23 mouse cellular contexts compared by ENCODE assay signal in genomic region chr7:67749441-67750239, GRCm38 (mm10). TPM values are rescaled to one million over a fixed set of nuclear protein-coding genes. Genes with fewer than 3 reads are reported as not detected.
DNase-seq lines count a peak whose midpoint lies in the region; ATAC-seq and TF ChIP-seq lines count a peak whose summit lies in the region.
"Had no signal": no experiment of that assay in that cellular context is flagged by ENCODE, and none has a peak within 500 bp of the region (broad histone marks: within the 10 kb centered on the region; RNA-seq: fewer than 3 reads in every experiment).

No protein-coding gene starts in this region.

- TF ChIP-seq CTCF in forebrain, postnatal 0 days (IDR thresholded peaks at IDR 0.05; ENCODE audit: low read depth) = no peak
- no peak for TF ChIP-seq CTCF in midbrain, postnatal 0 days (IDR thresholded peaks at IDR 0.05)
- TF ChIP-seq CTCF in small intestine, adult 2 months (IDR thresholded peaks at IDR 0.05; ENCODE audit: extremely low read depth, insufficient read length, insufficient replicate concordance, low read depth, low read length) = no peak

- H3K27me3 ChIP-seq in forebrain, postnatal 0 days (ENCODE audit: insufficient read depth, low read length) = no peaks in the 10 kb centered on the region
- H3K27me3 ChIP-seq in forebrain, embryonic 13.5 days = no peaks in the 10 kb centered on the region
- 0 out of 2 replicates have a peak, but pooled peaks cover 2% of the 10 kb centered on the region for H3K27me3 ChIP-seq in hindbrain, embryonic 15.5 days
- no peaks in the 10 kb centered on the region for H3K27me3 ChIP-seq in hindbrain, embryonic 11.5 days (ENCODE audit: control insufficient read depth, insufficient read depth, low read length)
- H3K27me3 ChIP-seq in midbrain, postnatal 0 days (ENCODE audit: insufficient read depth, low read length) = no peaks in the 10 kb centered on the region
- H3K27me3 ChIP-seq in midbrain, embryonic 14.5 days (ENCODE audit: control insufficient read depth, insufficient read depth, low read length) = no peaks in the 10 kb centered on the region
- H3K27me3 ChIP-seq in small intestine, adult 2 months (ENCODE audit: control insufficient read depth, insufficient read depth, low read length) = no peaks in the 10 kb centered on the region
- H3K27me3 ChIP-seq: kidney, embryonic 15.5 days; limb, embryonic 13.5 days; midbrain, embryonic 12.5 days had no signal

- no peak overlapping the region for H3K9ac ChIP-seq in forebrain, postnatal 0 days
- H3K9ac ChIP-seq in forebrain, embryonic 13.5 days = no peak overlapping the region
- H3K9ac ChIP-seq in hindbrain, embryonic 15.5 days = no peak overlapping the region
- no peak overlapping the region for H3K9ac ChIP-seq in hindbrain, embryonic 11.5 days (ENCODE audit: low read depth, low read length)
- no peak overlapping the region for H3K9ac ChIP-seq in midbrain, postnatal 0 days (replicated peaks; ENCODE audit: low read length, poor library complexity, severe bottlenecking)
- H3K9ac ChIP-seq in midbrain, embryonic 14.5 days (replicated peaks; ENCODE audit: low read length) = no peak overlapping the region
- H3K9ac ChIP-seq: kidney, embryonic 15.5 days; limb, embryonic 13.5 days; liver, embryonic 13.5 days; midbrain, embryonic 12.5 days had no signal

- H3K4me3 ChIP-seq in forebrain, postnatal 0 days (ENCODE audit: low read depth, low read length) = no peak overlapping the region
- H3K4me3 ChIP-seq in forebrain, embryonic 13.5 days = no peak overlapping the region
- no peak overlapping the region for H3K4me3 ChIP-seq in hindbrain, embryonic 15.5 days
- H3K4me3 ChIP-seq in hindbrain, embryonic 11.5 days (ENCODE audit: low read depth, low read length) = no peak overlapping the region
- H3K4me3 ChIP-seq in midbrain, postnatal 0 days (ENCODE audit: low read depth, low read length) = no peak overlapping the region
- H3K4me3 ChIP-seq in midbrain, embryonic 14.5 days (replicated peaks; ENCODE audit: low read depth, low read length) = no peak overlapping the region
- H3K4me3 ChIP-seq in small intestine, adult 2 months (ENCODE audit: low read depth, low read length) = no peak overlapping the region
- H3K4me3 ChIP-seq: kidney, embryonic 15.5 days; limb, embryonic 13.5 days; liver, embryonic 13.5 days; midbrain, embryonic 12.5 days had no signal

- no peaks in the 10 kb centered on the region for H3K4me1 ChIP-seq in forebrain, postnatal 0 days (ENCODE audit: insufficient read depth)
- 0 out of 2 replicates have a peak, but pooled peaks cover 5% of the 10 kb centered on the region for H3K4me1 ChIP-seq in forebrain, embryonic 13.5 days
- peaks cover 14% of the 10 kb centered on the region; the same call in 1 of the 2 replicates for H3K4me1 ChIP-seq in hindbrain, embryonic 15.5 days (replicated peaks)
- H3K4me1 ChIP-seq in hindbrain, embryonic 11.5 days (replicated peaks; ENCODE audit: control insufficient read depth, insufficient read depth, low read length) = no peaks in the 10 kb centered on the region
- H3K4me1 ChIP-seq in midbrain, postnatal 0 days (ENCODE audit: insufficient read depth, low read length) = no peaks in the 10 kb centered on the region
- no peaks in the 10 kb centered on the region for H3K4me1 ChIP-seq in midbrain, embryonic 14.5 days (ENCODE audit: control insufficient read depth, insufficient read depth, low read length)
- H3K4me1 ChIP-seq in small intestine, adult 2 months (ENCODE audit: control insufficient read depth, insufficient read depth, insufficient read length, low read length) = no peaks in the 10 kb centered on the region
- H3K4me1 ChIP-seq: kidney, embryonic 15.5 days; liver, embryonic 13.5 days; midbrain, embryonic 12.5 days had no signal

- 59% methylated on average over 4 of the region's 4 CpGs for WGBS in forebrain, postnatal 0 days
- WGBS in forebrain, embryonic 13.5 days = 76% methylated on average over 4 of the region's 4 CpGs
- WGBS in hindbrain, embryonic 15.5 days = 59% methylated on average over 4 of the region's 4 CpGs
- 66% methylated on average over 4 of the region's 4 CpGs for WGBS in hindbrain, embryonic 11.5 days
- whole genome bisulfite sequencing in midbrain, postnatal 0 days = 72% methylated on average over 4 of the region's 4 CpGs
- 86% methylated on average over 4 of the region's 4 CpGs for WGBS in midbrain, embryonic 14.5 days
- 82% methylated on average over 4 of the region's 4 CpGs for WGBS in small intestine, adult 2 months

- no peak for ATAC-seq in forebrain, postnatal 0 days
- ATAC-seq in forebrain, embryonic 13.5 days = no peak
- ATAC-seq in hindbrain, embryonic 15.5 days (ENCODE audit: low FRiP score, low read depth) = 0 out of 2 replicates have a peak, but pooled peaks have one; percentile 27
- ATAC-seq in hindbrain, embryonic 11.5 days (ENCODE audit: low FRiP score) = no peak
- no peak for ATAC-seq in midbrain, postnatal 0 days (ENCODE audit: low FRiP score)
- no peak for ATAC-seq in midbrain, embryonic 14.5 days (ENCODE audit: low FRiP score, low TSS enrichment)

- TF ChIP-seq POLR2A in small intestine, adult 2 months (IDR thresholded peaks at IDR 0.05; ENCODE audit: low read depth, low read length) = no peak

- H3K36me3 ChIP-seq in forebrain, postnatal 0 days (ENCODE audit: insufficient read depth) = no peaks in the 10 kb centered on the region
- no peaks in the 10 kb centered on the region for H3K36me3 ChIP-seq in forebrain, embryonic 13.5 days (ENCODE audit: poor library complexity, severe bottlenecking)
- no peaks in the 10 kb centered on the region for H3K36me3 ChIP-seq in hindbrain, embryonic 15.5 days
- H3K36me3 ChIP-seq in hindbrain, embryonic 11.5 days (ENCODE audit: control insufficient read depth, insufficient read depth, low read length) = no peaks in the 10 kb centered on the region
- no peaks in the 10 kb centered on the region for H3K36me3 ChIP-seq in midbrain, postnatal 0 days (ENCODE audit: insufficient read depth, low read length)
- H3K36me3 ChIP-seq in midbrain, embryonic 14.5 days (ENCODE audit: control insufficient read depth, insufficient read depth, low read length) = no peaks in the 10 kb centered on the region
- no peaks in the 10 kb centered on the region for H3K36me3 ChIP-seq in small intestine, adult 2 months (ENCODE audit: control insufficient read depth, insufficient read depth, low read length)
- H3K36me3 ChIP-seq: kidney, embryonic 15.5 days; liver, embryonic 13.5 days; midbrain, embryonic 12.5 days had no signal

- no peak overlapping the region for H3K4me2 ChIP-seq in forebrain, postnatal 0 days (ENCODE audit: low read depth)
- H3K4me2 ChIP-seq in forebrain, embryonic 13.5 days = no peak overlapping the region
- H3K4me2 ChIP-seq in hindbrain, embryonic 15.5 days = no peak overlapping the region
- no peak overlapping the region for H3K4me2 ChIP-seq in hindbrain, embryonic 11.5 days (replicated peaks; ENCODE audit: low read depth, low read length)
- no peak overlapping the region for H3K4me2 ChIP-seq in midbrain, postnatal 0 days (ENCODE audit: low read depth, low read length, poor library complexity, severe bottlenecking)
- H3K4me2 ChIP-seq in midbrain, embryonic 14.5 days (ENCODE audit: low read length) = no peak overlapping the region
- H3K4me2 ChIP-seq: kidney, embryonic 15.5 days; limb, embryonic 13.5 days; liver, embryonic 13.5 days; midbrain, embryonic 12.5 days had no signal

- peak; percentile 13 for DNase-seq in forebrain, postnatal 0 days
- no peak for DNase-seq in hindbrain, embryonic 11.5 days (ENCODE audit: low spot score)
- DNase-seq in midbrain, postnatal 0 days (ENCODE audit: low spot score) = peak; percentile 23
- DNase-seq in midbrain, embryonic 14.5 days = no peak
- DNase-seq in cerebellum, postnatal 10 days = no peak
- DNase-seq: adrenal gland, postnatal 10 days; cerebellum, adult 2 months; gastrocnemius, postnatal 25 days; heart, postnatal 36 days; kidney, adult 11 months; kidney, postnatal 36 days; liver, embryonic 13.5 days; lung, adult 2 months; lung, postnatal 14 days; thymus, adult 2 months; thymus, postnatal 4 days had no signal

- no peaks in the 10 kb centered on the region for H3K9me3 ChIP-seq in forebrain, postnatal 0 days (ENCODE audit: low read length)
- no peaks in the 10 kb centered on the region for H3K9me3 ChIP-seq in forebrain, embryonic 13.5 days (replicated peaks)
- H3K9me3 ChIP-seq in hindbrain, embryonic 15.5 days = no peaks in the 10 kb centered on the region
- H3K9me3 ChIP-seq in hindbrain, embryonic 11.5 days (ENCODE audit: control insufficient read depth, low read length) = no peaks in the 10 kb centered on the region
- no peaks in the 10 kb centered on the region for H3K9me3 ChIP-seq in midbrain, postnatal 0 days (ENCODE audit: low read length)
- H3K9me3 ChIP-seq in midbrain, embryonic 14.5 days (ENCODE audit: control insufficient read depth, low read length) = no peaks in the 10 kb centered on the region
- H3K9me3 ChIP-seq: kidney, embryonic 15.5 days; limb, embryonic 13.5 days; liver, embryonic 13.5 days; midbrain, embryonic 12.5 days had no signal

- H3K27ac ChIP-seq in forebrain, postnatal 0 days (ENCODE audit: low read depth, low read length) = no peak overlapping the region
- H3K27ac ChIP-seq in forebrain, embryonic 13.5 days = no peak overlapping the region
- H3K27ac ChIP-seq in hindbrain, embryonic 15.5 days (replicated peaks) = no peak overlapping the region
- no peak overlapping the region for H3K27ac ChIP-seq in hindbrain, embryonic 11.5 days (ENCODE audit: low read depth, low read length)
- no peak overlapping the region for H3K27ac ChIP-seq in midbrain, postnatal 0 days (ENCODE audit: low read depth, low read length)
- H3K27ac ChIP-seq in midbrain, embryonic 14.5 days (replicated peaks; ENCODE audit: low read depth, low read length) = no peak overlapping the region
- 0 out of 2 replicates have a peak overlapping the region, but pooled peaks have one; percentile 13 for H3K27ac ChIP-seq in small intestine, adult 2 months (ENCODE audit: insufficient read depth, low read depth, low read length)
- H3K27ac ChIP-seq: kidney, embryonic 15.5 days; limb, embryonic 13.5 days; liver, embryonic 13.5 days; midbrain, embryonic 12.5 days had no signal

RNA-seq across cellular contexts. Expression of gene Synm, which starts 9.9 kb away (rescaled TPM):
- total RNA-seq in forebrain, postnatal 0 days (2014; rRNA removed) = 10.7 and 10.9 TPM in 2 replicates
- polyA plus RNA-seq in forebrain, postnatal 0 days (2015; fragmentation: Nextera tagmentation; extraction: Ambion mirVana) = 3.8 and 7.0 TPM in 2 replicates
- 1.8 and 1.9 TPM in 2 replicates for polyA plus RNA-seq in forebrain, embryonic 13.5 days (2015; fragmentation: Nextera tagmentation; extraction: Ambion mirVana)
- polyA plus RNA-seq in hindbrain, embryonic 15.5 days (2015; fragmentation: Nextera tagmentation; extraction: Ambion mirVana) = 7.1 and 9.2 TPM in 2 replicates
- polyA plus RNA-seq in hindbrain, embryonic 11.5 days (2014; fragmentation: Nextera tagmentation; extraction: Ambion mirVana) = 2.3 and 2.4 TPM in 2 replicates
- total RNA-seq in midbrain, postnatal 0 days (2014; rRNA removed) = 6.0 and 11.6 TPM in 2 replicates
- polyA plus RNA-seq in midbrain, postnatal 0 days (2015; fragmentation: Nextera tagmentation; extraction: Ambion mirVana) = 4.2 and 4.7 TPM in 2 replicates
- 2.0 and 2.4 TPM in 2 replicates for polyA plus RNA-seq in midbrain, embryonic 14.5 days (2014; fragmentation: Nextera tagmentation; extraction: Ambion mirVana)
- 15.2 and 24.8 TPM in 2 replicates for polyA plus RNA-seq in small intestine, adult 2 months (2012; rRNA removed)
- total RNA-seq: megakaryocyte progenitor cell, adult 5-6 weeks had no signal

Comparison
In these comparisons a context has a peak if more than half of its experiments do, and no peak if none do; other contexts are left out.
1. DNase-seq: peak in forebrain, postnatal 0 days (single experiment) and midbrain, postnatal 0 days (single experiment); none in hindbrain, embryonic 11.5 days (single experiment), midbrain, embryonic 14.5 days (single experiment) and cerebellum, postnatal 10 days (0 of 2).